Mouse (Mus musculus) megakaryocyte, embryonic 14.5 days (primary cell): ENCODE results near the gene Dzank1.

Source experiments
- FLI1 ChIP-seq: IDR thresholded peaks from 2 replicates; pipeline ENCODE4 v1.6.1; 2012; ENCODE audit warnings: low read length, inconsistent platforms, mixed read lengths
- GATA1 ChIP-seq: IDR thresholded peaks from 3 replicates; pipeline ENCODE4 v1.6.1; 2012; ENCODE audit warnings: mixed read lengths, low read length, inconsistent platforms, borderline replicate concordance

DNA sequence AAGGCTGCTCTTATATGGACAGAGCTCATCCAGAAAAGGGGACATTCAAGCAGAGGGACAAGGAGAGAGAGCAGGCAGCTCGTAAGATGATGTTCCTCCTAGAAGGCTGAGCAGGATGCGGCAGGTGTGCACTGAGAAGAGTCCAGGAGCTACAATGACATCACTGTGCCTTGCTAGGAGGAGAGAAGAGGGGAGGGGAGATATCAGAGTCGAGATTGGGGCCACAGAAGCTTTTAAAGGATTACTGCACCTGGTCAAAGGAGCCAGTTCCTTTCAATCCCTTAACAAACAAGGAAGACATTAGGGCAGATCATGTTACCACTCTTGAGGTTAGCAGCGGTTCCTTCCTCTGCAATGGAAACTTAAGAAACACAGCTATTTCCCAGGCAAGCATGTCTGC is 20.3 kb upstream of the Dzank1 start:
- TF ChIP-seq GATA1 (no peak), FLI1 (no peak)
